Mouse (Mus musculus) liver, embryonic 16.5 days (tissue): Measurements from ENCODE around the gene Fbxo45. TPM values are rescaled to one million over a fixed set of nuclear protein-coding genes. Genes with fewer than 3 reads are reported as not detected.

Source experiments
- ATAC-seq: fragments of 200-750 bp; cut with Nextera tagmentation; 2 replicates; pipeline ENCODE4 v1.8.0; 2017; ENCODE audit warnings: low read depth, mild to moderate bottlenecking, moderate number of reproducible peaks, moderate library complexity
- H3K27ac ChIP-seq: fragments of 300-500 bp; sonication (generic); 2 replicates; pipeline ENCODE4 v1.5.1; 2014; ENCODE audit warnings: mild to moderate bottlenecking, low read length
- H3K27me3 ChIP-seq: fragments of 300-500 bp; sonication (generic); 2 replicates; pipeline ENCODE4 v1.6.1; 2014; ENCODE audit warnings: low read depth, low read length, mixed read lengths; ENCODE audit not compliant: control insufficient read depth, insufficient read depth
- H3K36me3 ChIP-seq: fragments of 300-500 bp; sonication (generic); 2 replicates; pipeline ENCODE4 v1.6.1; 2014; ENCODE audit warnings: mild to moderate bottlenecking; ENCODE audit not compliant: control insufficient read depth, insufficient read depth
- H3K4me1 ChIP-seq: fragments of 300-500 bp; sonication (generic); 2 replicates; pipeline ENCODE4 v1.6.1; 2014; ENCODE audit warnings: low read depth, low read length, mixed read lengths; ENCODE audit not compliant: control insufficient read depth
- H3K4me2 ChIP-seq: fragments of 300-500 bp; sonication (generic); 2 replicates; pipeline ENCODE4 v1.6.1; 2014; ENCODE audit warnings: low read depth, low read length, mixed read lengths
- H3K4me3 ChIP-seq: fragments of 300-500 bp; sonication (generic); 2 replicates; pipeline ENCODE4 v1.5.1; 2014; ENCODE audit warnings: low read depth, mild to moderate bottlenecking, low read length
- H3K9ac ChIP-seq: fragments of 300-500 bp; sonication (generic); 2 replicates; pipeline ENCODE4 v1.6.1; 2014; ENCODE audit warnings: low read depth, low read length
- H3K9me3 ChIP-seq: fragments of 300-500 bp; sonication (generic); replicated peaks from 2 replicates; pipeline ENCODE4 v1.6.1; 2016; ENCODE audit warnings: low read length; ENCODE audit not compliant: control insufficient read depth
- WGBS: fragments of 180-500 bp; shearing (Covaris S2); extraction: QIAGEN DNeasy Blood & Tissue Kit; methylation state at CpG from one replicate; pipeline ENCODE4 v1.1.7; 2014; ENCODE audit not compliant: insufficient replicate concordance; 5-methylcytosine and 5-hydroxymethylcytosine counted together
- polyA plus RNA-seq: library from polyadenylated mRNA; unstranded; fragments of >200 nt; fragmentation: Nextera tagmentation; extraction: Ambion mirVana; gene quantifications from 2 replicates; pipeline ENCODE4 v1.2.1, GENCODE M21; 2015

The Fbxo45 gene
- polyA plus RNA-seq, 1 experiment from 2014 or later = 1.6 TPM

GRCm38 (mm10) chr16:32214804-32215576 is 32.0 kb downstream of the Fbxo45 start:
- Histone ChIP-seq H3K9me3 (no peaks in the 10 kb centered on the region), H3K4me1 (no peaks in the 10 kb centered on the region), H3K36me3 (no peaks in the 10 kb centered on the region), H3K9ac (no peak overlapping the region), H3K4me3 (no peak overlapping the region), H3K27me3 (no peaks in the 10 kb centered on the region), H3K4me2 (no peak overlapping the region), H3K27ac (no peak overlapping the region)
- no peak for ATAC-seq
- 62% methylated on average over 17 of the region's 17 CpGs for WGBS

GRCm38 (mm10) chr16:32214156-32214555 is 32.8 kb downstream of the Fbxo45 start:
- no peaks in the 10 kb centered on the region for H3K4me1 ChIP-seq
- H3K9ac ChIP-seq = no peak overlapping the region
- H3K36me3 ChIP-seq = no peaks in the 10 kb centered on the region
- no peak overlapping the region for H3K4me2 ChIP-seq
- no peaks in the 10 kb centered on the region for H3K27me3 ChIP-seq
- H3K27ac ChIP-seq = no peak overlapping the region
- H3K4me3 ChIP-seq = no peak overlapping the region
- H3K9me3 ChIP-seq = no peaks in the 10 kb centered on the region
- ATAC-seq = no peak

- H3K27ac ChIP-seq = no peak overlapping the region
- H3K9ac ChIP-seq = no peak overlapping the region
- 38% methylated on average over 3 of the region's 3 CpGs for WGBS
Observed at GRCm38 (mm10) chr16:32204902-32205301, 42.1 kb downstream of the Fbxo45 start.

GRCm38 (mm10) chr16:32202681-32203080 is 44.3 kb downstream of the Fbxo45 start:
- 25% methylated on average over 6 of the region's 6 CpGs for WGBS
- ATAC-seq = peak; percentile 51
- H3K27ac ChIP-seq = no peak overlapping the region
- no peak overlapping the region for H3K9ac ChIP-seq
- no peak overlapping the region for H3K4me3 ChIP-seq
- no peaks in the 10 kb centered on the region for H3K9me3 ChIP-seq
- no peaks in the 10 kb centered on the region for H3K36me3 ChIP-seq
- H3K27me3 ChIP-seq = no peaks in the 10 kb centered on the region
- H3K4me1 ChIP-seq = no peaks in the 10 kb centered on the region
- H3K4me2 ChIP-seq = no peak overlapping the region

More at GRCm38 (mm10) chr16:32204902-32205301, 42.1 kb downstream of the Fbxo45 start:
- 0 out of 2 replicates have a peak, but pooled peaks cover 2% of the 10 kb centered on the region for H3K9me3 ChIP-seq
- no peak overlapping the region for H3K4me3 ChIP-seq
- no peaks in the 10 kb centered on the region for H3K27me3 ChIP-seq
- ATAC-seq = no peak
- no peak overlapping the region for H3K4me2 ChIP-seq
- no peaks in the 10 kb centered on the region for H3K36me3 ChIP-seq
- no peaks in the 10 kb centered on the region for H3K4me1 ChIP-seq

GRCm38 (mm10) chr16:32201004-32201325 is 46.0 kb downstream of the Fbxo45 start:
- Histone ChIP-seq H3K4me1 (no peaks in the 10 kb centered on the region), H3K4me3 (peak overlapping the region; percentile 55), H3K4me2 (no peak overlapping the region), H3K36me3 (no peaks in the 10 kb centered on the region), H3K27me3 (no peaks in the 10 kb centered on the region), H3K9me3 (no peaks in the 10 kb centered on the region), H3K9ac (no peak overlapping the region), H3K27ac (no peak overlapping the region)
- no peak for ATAC-seq
- 67% methylated on average over 9 of the region's 9 CpGs for WGBS

- Histone ChIP-seq H3K9me3 (no peaks in the 10 kb centered on the region), H3K9ac (no peak overlapping the region), H3K27me3 (no peaks in the 10 kb centered on the region), H3K4me1 (no peaks in the 10 kb centered on the region), H3K36me3 (no peaks in the 10 kb centered on the region), H3K27ac (peak overlapping the region; percentile 63), H3K4me3 (peak overlapping the region; percentile 55), H3K4me2 (peak overlapping the region; percentile 3; the same call in 1 of the 2 replicates)
- 71% methylated on average over 21 of the region's 21 CpGs for WGBS
- 0 out of 2 replicates have a peak, but pooled peaks have one; percentile 16 for ATAC-seq
Observed at GRCm38 (mm10) chr16:32200256-32201003, 46.5 kb downstream of the Fbxo45 start.

- 12% methylated on average over 12 of the region's 12 CpGs for WGBS
- Histone ChIP-seq H3K9me3 (no peaks in the 10 kb centered on the region), H3K4me2 (peak overlapping the region; percentile 53), H3K4me3 (peak overlapping the region; percentile 27), H3K36me3 (no peaks in the 10 kb centered on the region), H3K9ac (0 out of 2 replicates have a peak overlapping the region, but pooled peaks have one; percentile 11), H3K27ac (peak overlapping the region; percentile 64), H3K4me1 (no peaks in the 10 kb centered on the region), H3K27me3 (no peaks in the 10 kb centered on the region)
- peak; percentile 47 for ATAC-seq
Observed at GRCm38 (mm10) chr16:32190011-32190441, 56.9 kb downstream of the Fbxo45 start.

GRCm38 (mm10) chr16:32189109-32189508 is 57.8 kb downstream of the Fbxo45 start:
- Histone ChIP-seq H3K4me3 (no peak overlapping the region), H3K27ac (peak overlapping the region; percentile 49; the same call in 1 of the 2 replicates), H3K36me3 (no peaks in the 10 kb centered on the region), H3K4me1 (no peaks in the 10 kb centered on the region), H3K9ac (no peak overlapping the region), H3K4me2 (peak overlapping the region; percentile 53; the same call in 1 of the 2 replicates), H3K9me3 (no peaks in the 10 kb centered on the region), H3K27me3 (no peaks in the 10 kb centered on the region)
- WGBS = 22% methylated on average over 6 of the region's 6 CpGs
- peak; percentile 56 for ATAC-seq

GRCm38 (mm10) chr16:32186056-32186455 is 60.9 kb downstream of the Fbxo45 start:
- no peaks in the 10 kb centered on the region for H3K27me3 ChIP-seq
- H3K4me1 ChIP-seq = no peaks in the 10 kb centered on the region
- H3K36me3 ChIP-seq = no peaks in the 10 kb centered on the region
- WGBS = 80% methylated on average over 5 of the region's 5 CpGs
- no peak overlapping the region for H3K4me3 ChIP-seq
- ATAC-seq = no peak
- no peak overlapping the region for H3K27ac ChIP-seq
- H3K4me2 ChIP-seq = no peak overlapping the region
- H3K9me3 ChIP-seq = no peaks in the 10 kb centered on the region
- H3K9ac ChIP-seq = no peak overlapping the region
